Mouse (Mus musculus): Measurements from ENCODE around the gene Patj. TPM values are rescaled to one million over a fixed set of nuclear protein-coding genes. Genes with fewer than 3 reads are reported as not detected.
A peak's percentile ranks its signal among the peaks of the same experiment; 100 is the strongest.

Patj gene
- 28.4 and 29.7 TPM in 2 replicates for polyA plus RNA-seq (2014; fragmentation: Nextera tagmentation; extraction: Ambion mirVana)

- Histone ChIP-seq H3K4me2 (peak within 1 kb of the TSS; percentile 86), H3K27me3 (ENCODE audit: insufficient read depth, low read length) (no peaks in the 10 kb centered on the region), H3K9me3 (ENCODE audit: low read depth, low read length) (no peaks in the 10 kb centered on the region), H3K27ac (ENCODE audit: low read depth) (peak within 1 kb of the TSS; percentile 87), H3K36me3 (ENCODE audit: insufficient read depth) (no peaks in the 10 kb centered on the region), H3K4me3 (ENCODE audit: low read depth, low read length) (peak within 1 kb of the TSS; percentile 83), H3K9ac (peak within 1 kb of the TSS; percentile 98), H3K4me1 (ENCODE audit: insufficient read depth) (no peaks in the 10 kb centered on the region)
- under 1% methylated on average over 72 of the region's 73 CpGs for WGBS
- no peak for TF ChIP-seq CTCF (IDR thresholded peaks at IDR 0.05; ENCODE audit: low read depth)
- ATAC-seq (ENCODE audit: insufficient read depth) (peak; percentile 90), DNase-seq (peak; percentile 80)
These were observed at the start of gene Patj for GRCm38 (mm10) chr4:98395690-98396437. Gene Patj (plus strand): TSS chr4:98395785.

DNA sequence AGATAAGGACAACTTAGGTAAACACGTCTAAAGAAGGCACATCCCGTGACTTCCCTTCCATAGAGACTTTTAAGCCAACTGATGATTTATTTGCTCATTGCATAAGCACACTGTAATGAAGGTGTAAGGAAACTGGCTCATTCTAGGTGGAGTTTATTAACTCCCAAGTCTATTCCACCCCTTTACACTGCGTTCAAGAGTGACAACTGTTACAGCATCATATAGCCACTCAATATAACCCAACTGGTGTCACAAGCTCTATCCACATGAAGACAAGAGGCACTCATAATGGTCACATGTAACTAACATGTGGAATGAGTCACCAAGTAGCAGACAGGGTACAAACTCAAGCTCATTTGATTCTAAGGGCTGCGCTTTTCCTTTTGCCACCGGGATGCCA lies 47.0 kb upstream of the Patj start:
- no peak overlapping the region for H3K9ac ChIP-seq
- H3K4me2 ChIP-seq, result no peak overlapping the region
- ATAC-seq (ENCODE audit: insufficient read depth) (no peak), DNase-seq (no peak)
- no peak overlapping the region for H3K27ac ChIP-seq (ENCODE audit: low read depth)
- 48% methylated on average over 5 of the region's 5 CpGs for WGBS
- H3K36me3 ChIP-seq (ENCODE audit: insufficient read depth), result 0 out of 2 replicates have a peak, but pooled peaks cover 4% of the 10 kb centered on the region
- H3K27me3 ChIP-seq (ENCODE audit: insufficient read depth, low read length), result no peaks in the 10 kb centered on the region
- no peak for TF ChIP-seq CTCF (IDR thresholded peaks at IDR 0.05; ENCODE audit: low read depth)
- H3K4me3 ChIP-seq (ENCODE audit: low read depth, low read length), result no peak overlapping the region
- H3K9me3 ChIP-seq (ENCODE audit: low read depth, low read length), result no peaks in the 10 kb centered on the region
- peaks cover 3% of the 10 kb centered on the region; the same call in 1 of the 2 replicates for H3K4me1 ChIP-seq (ENCODE audit: insufficient read depth)

DNA sequence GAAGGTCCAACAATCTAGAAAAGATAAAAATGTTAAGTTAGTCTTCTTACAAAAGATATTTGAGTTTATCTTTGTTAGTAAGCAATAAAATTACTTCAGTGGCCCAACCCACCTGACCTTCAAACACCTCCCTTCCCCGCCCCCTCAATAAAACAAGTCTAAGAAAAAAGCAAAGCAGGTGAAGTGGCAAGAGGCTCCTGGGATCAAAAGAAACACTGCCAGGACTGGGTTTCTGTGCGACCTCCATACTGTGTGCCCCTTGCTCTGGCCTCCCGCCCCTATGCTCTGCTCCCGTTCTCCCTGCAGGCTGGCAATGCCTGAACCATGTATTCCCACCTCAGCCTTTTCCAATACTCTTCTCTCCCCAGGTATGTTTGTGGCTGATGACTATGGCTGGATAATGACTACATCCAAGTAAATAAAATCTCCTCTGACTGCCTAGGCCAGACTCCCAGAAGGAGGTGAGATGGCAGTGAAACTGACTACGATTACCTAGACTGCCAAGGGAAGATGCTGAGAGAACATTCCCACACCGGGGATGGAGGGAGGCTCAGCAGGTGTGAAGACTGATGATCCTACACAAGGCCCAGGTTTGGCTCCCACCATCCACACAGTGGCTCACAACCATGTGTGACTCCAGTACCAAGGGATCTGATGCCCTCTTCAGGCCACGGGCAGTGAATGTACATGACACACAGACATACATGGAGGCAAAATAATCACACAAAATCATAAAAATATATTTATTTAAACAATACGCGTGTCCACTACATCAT lies 37.4 kb upstream of the Patj start:
- H3K9me3 ChIP-seq (ENCODE audit: low read depth, low read length), result no peaks in the 10 kb centered on the region
- H3K9ac ChIP-seq, result no peak overlapping the region
- ATAC-seq (ENCODE audit: insufficient read depth), result no peak
- H3K36me3 ChIP-seq (ENCODE audit: insufficient read depth), result peaks cover 40% of the 10 kb centered on the region
- no peak overlapping the region for H3K4me3 ChIP-seq (ENCODE audit: low read depth, low read length)
- DNase-seq, result no peak
- 93% methylated on average over 9 of the region's 9 CpGs for WGBS
- no peak overlapping the region for H3K4me2 ChIP-seq
- no peak for TF ChIP-seq CTCF (IDR thresholded peaks at IDR 0.05; ENCODE audit: low read depth)
- no peak overlapping the region for H3K27ac ChIP-seq (ENCODE audit: low read depth)
- no peaks in the 10 kb centered on the region for H3K4me1 ChIP-seq (ENCODE audit: insufficient read depth)
- H3K27me3 ChIP-seq (ENCODE audit: insufficient read depth, low read length), result no peaks in the 10 kb centered on the region

GRCm38 (mm10) chr4:98375401-98375800 lies 20.2 kb upstream of the Patj start:
- Histone ChIP-seq H3K9me3 (ENCODE audit: low read depth, low read length) (no peaks in the 10 kb centered on the region), H3K27me3 (ENCODE audit: insufficient read depth, low read length) (no peaks in the 10 kb centered on the region), H3K27ac (ENCODE audit: low read depth) (no peak overlapping the region), H3K9ac (no peak overlapping the region), H3K4me1 (ENCODE audit: insufficient read depth) (no peaks in the 10 kb centered on the region), H3K4me3 (ENCODE audit: low read depth, low read length) (no peak overlapping the region), H3K4me2 (no peak overlapping the region), H3K36me3 (ENCODE audit: insufficient read depth) (peaks cover 6% of the 10 kb centered on the region)
- TF ChIP-seq CTCF (IDR thresholded peaks at IDR 0.05; ENCODE audit: low read depth), result peak; percentile 40
- ATAC-seq (ENCODE audit: insufficient read depth), result no peak
- DNase-seq, result no peak
- WGBS, result 53% methylated on average over 4 of the region's 4 CpGs

DNA sequence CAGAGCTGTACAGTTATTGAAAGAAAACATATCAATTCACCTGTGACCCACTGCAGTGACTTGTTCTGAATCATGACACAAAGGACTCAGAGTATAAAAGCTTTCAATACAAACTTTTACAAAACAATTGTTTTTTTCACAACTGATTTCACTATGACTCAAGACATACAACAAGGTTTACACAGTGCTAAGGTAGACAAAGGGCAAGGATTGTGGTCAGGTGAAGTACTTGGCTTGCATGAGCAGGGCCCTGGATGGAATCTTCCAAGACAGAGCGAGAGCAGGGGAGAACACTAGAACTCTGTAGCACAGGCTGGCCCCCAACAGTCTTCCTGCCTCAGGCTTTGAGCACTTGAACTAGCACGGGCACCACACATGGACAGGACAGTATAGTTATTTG lies 18.6 kb upstream of the Patj start:
- Histone ChIP-seq H3K4me3 (ENCODE audit: low read depth, low read length) (no peak overlapping the region), H3K27ac (ENCODE audit: low read depth) (no peak overlapping the region), H3K36me3 (ENCODE audit: insufficient read depth) (peaks cover 5% of the 10 kb centered on the region), H3K9me3 (ENCODE audit: low read depth, low read length) (no peaks in the 10 kb centered on the region), H3K27me3 (ENCODE audit: insufficient read depth, low read length) (no peaks in the 10 kb centered on the region), H3K4me2 (no peak overlapping the region), H3K9ac (no peak overlapping the region), H3K4me1 (ENCODE audit: insufficient read depth) (0 out of 2 replicates have a peak, but pooled peaks cover 2% of the 10 kb centered on the region)
- WGBS, result 91% methylated on average over 2 of the region's 2 CpGs
- no peak for DNase-seq
- no peak for ATAC-seq (ENCODE audit: insufficient read depth)
- TF ChIP-seq CTCF (IDR thresholded peaks at IDR 0.05; ENCODE audit: low read depth), result no peak

- peak within 1 kb of the TSS; percentile 64 for H3K4me2 ChIP-seq
- ATAC-seq (ENCODE audit: insufficient read depth) (peak; percentile 97), DNase-seq (peak; percentile 93)
- peaks cover 5% of the 10 kb centered on the region for H3K36me3 ChIP-seq (ENCODE audit: insufficient read depth)
- H3K9ac ChIP-seq, result peak within 1 kb of the TSS; percentile 96
- peak within 1 kb of the TSS; percentile 77; the same call in 1 of the 2 replicates for H3K27ac ChIP-seq (ENCODE audit: low read depth)
- H3K4me1 ChIP-seq (ENCODE audit: insufficient read depth), result 0 out of 2 replicates have a peak, but pooled peaks cover 4% of the 10 kb centered on the region
- no peak for TF ChIP-seq CTCF (IDR thresholded peaks at IDR 0.05; ENCODE audit: low read depth)
- H3K4me3 ChIP-seq (ENCODE audit: low read depth, low read length), result peak within 1 kb of the TSS; percentile 89
- 0% methylated on average over 46 of the region's 46 CpGs for WGBS
- no peaks in the 10 kb centered on the region for H3K27me3 ChIP-seq (ENCODE audit: insufficient read depth, low read length)
- H3K9me3 ChIP-seq (ENCODE audit: low read depth, low read length), result no peaks in the 10 kb centered on the region
These were observed 12.7 kb upstream of the Patj start, which contains the start of gene Tm2d1 for GRCm38 (mm10) chr4:98382716-98383424. Gene Tm2d1 (minus strand): TSS chr4:98383306.

Measured in lung, embryonic 14.5 days (tissue).